8 mouse cellular contexts compared by ENCODE assay signal in genomic region chr19:21373073-21373755, GRCm38 (mm10).
DNase-seq lines count a peak whose midpoint lies in the region; ATAC-seq lines count a peak whose summit lies in the region.

No protein-coding gene starts in this region.

- peak; percentile 66 for ATAC-seq in erythroblast, adult 5-6 weeks (replicated peaks; ENCODE audit: low FRiP score, poor library complexity, severe bottlenecking)
- peak; percentile 82 for ATAC-seq in hindbrain, embryonic 15.5 days (ENCODE audit: low FRiP score, low read depth)
- ATAC-seq in limb, embryonic 13.5 days (ENCODE audit: low FRiP score, low read depth) = peak; percentile 77
- ATAC-seq in neural tube, embryonic 11.5 days (ENCODE audit: insufficient read depth, low FRiP score, low TSS enrichment) = 0 out of 2 replicates have a peak, but pooled peaks have one; percentile 32

- no peak overlapping the region; the same call in 1 of the 2 replicates for H3K4me2 ChIP-seq in hindbrain, embryonic 15.5 days
- peak overlapping the region; percentile 48 for H3K4me2 ChIP-seq in limb, embryonic 13.5 days (replicated peaks)
- H3K4me2 ChIP-seq in neural tube, embryonic 11.5 days (ENCODE audit: low read depth) = no peak overlapping the region

- H3K9ac ChIP-seq in hindbrain, embryonic 15.5 days = no peak overlapping the region
- no peak overlapping the region for H3K9ac ChIP-seq in limb, embryonic 13.5 days
- no peak overlapping the region for H3K9ac ChIP-seq in neural tube, embryonic 11.5 days (ENCODE audit: low read length)

- no peak overlapping the region for H3K4me3 ChIP-seq in hindbrain, embryonic 15.5 days
- no peak overlapping the region for H3K4me3 ChIP-seq in limb, embryonic 13.5 days
- no peak overlapping the region for H3K4me3 ChIP-seq in neural tube, embryonic 11.5 days (ENCODE audit: low read depth, low read length)

- WGBS in hindbrain, embryonic 15.5 days = 55% methylated on average over 11 of the region's 11 CpGs
- WGBS in limb, embryonic 13.5 days = 23% methylated on average over 11 of the region's 11 CpGs
- 56% methylated on average over 11 of the region's 11 CpGs for WGBS in neural tube, embryonic 11.5 days

- H3K9me3 ChIP-seq in hindbrain, embryonic 15.5 days = no peaks in the 10 kb centered on the region
- H3K9me3 ChIP-seq in limb, embryonic 13.5 days = no peaks in the 10 kb centered on the region; the same call in 1 of the 2 replicates
- no peaks in the 10 kb centered on the region for H3K9me3 ChIP-seq in neural tube, embryonic 11.5 days (ENCODE audit: control insufficient read depth, low read length)

- no peaks in the 10 kb centered on the region for H3K4me1 ChIP-seq in hindbrain, embryonic 15.5 days (replicated peaks)
- H3K4me1 ChIP-seq in limb, embryonic 13.5 days = 0 out of 2 replicates have a peak, but pooled peaks cover 5% of the 10 kb centered on the region
- no peaks in the 10 kb centered on the region for H3K4me1 ChIP-seq in neural tube, embryonic 11.5 days (ENCODE audit: control insufficient read depth, insufficient read depth, low read length)

- no peaks in the 10 kb centered on the region for H3K27me3 ChIP-seq in hindbrain, embryonic 15.5 days
- 0 out of 2 replicates have a peak, but pooled peaks cover 5% of the 10 kb centered on the region for H3K27me3 ChIP-seq in limb, embryonic 13.5 days
- no peaks in the 10 kb centered on the region for H3K27me3 ChIP-seq in neural tube, embryonic 11.5 days (ENCODE audit: control insufficient read depth, insufficient read depth, low read length)

- no peaks in the 10 kb centered on the region for H3K36me3 ChIP-seq in hindbrain, embryonic 15.5 days
- no peaks in the 10 kb centered on the region for H3K36me3 ChIP-seq in limb, embryonic 13.5 days
- no peaks in the 10 kb centered on the region for H3K36me3 ChIP-seq in neural tube, embryonic 11.5 days (ENCODE audit: control insufficient read depth, insufficient read depth, low read length)

- no peak overlapping the region for H3K27ac ChIP-seq in hindbrain, embryonic 15.5 days (replicated peaks)
- no peak overlapping the region for H3K27ac ChIP-seq in limb, embryonic 13.5 days
- no peak overlapping the region for H3K27ac ChIP-seq in neural tube, embryonic 11.5 days (ENCODE audit: low read depth, low read length)

- DNase-seq in right cerebral cortex, adult 2 months (ENCODE audit: low spot score in 2 of 2) = peak; percentile 40 to 64
- DNase-seq in right cerebral cortex, postnatal 14 days = no peak
- peak; percentile 36 for DNase-seq in c-Kit-negative CD71-positive TER-119-positive erythroid progenitor cells, embryonic 14.5 days (ENCODE audit: low read depth, low spot score)
- DNase-seq in neural tube, embryonic 11.5 days (ENCODE audit: low spot score) = peak; percentile 47
- no peak for DNase-seq in urinary bladder, postnatal 10 days (ENCODE audit: low spot score)

Comparison
In these comparisons a context has a peak if more than half of its experiments do, and no peak if none do; other contexts are left out.
1. DNase-seq: peak in right cerebral cortex, adult 2 months (2 of 2), c-Kit-negative CD71-positive TER-119-positive erythroid progenitor cells, embryonic 14.5 days (single experiment) and neural tube, embryonic 11.5 days (single experiment); none in right cerebral cortex, postnatal 14 days (single experiment) and urinary bladder, postnatal 10 days (single experiment).
2. ATAC-seq: peak in every context shown above with its lines; median percentile 82 in hindbrain, embryonic 15.5 days; 77 in limb, embryonic 13.5 days; 66 in erythroblast, adult 5-6 weeks; 32 in neural tube, embryonic 11.5 days.